Mouse (Mus musculus): ENCODE data around the gene Mvb12a. TPM values are rescaled to one million over a fixed set of nuclear protein-coding genes. Genes with fewer than 3 reads are reported as not detected.

Mvb12a gene
- polyA plus RNA-seq, 1 experiment: 136 TPM

DNA sequence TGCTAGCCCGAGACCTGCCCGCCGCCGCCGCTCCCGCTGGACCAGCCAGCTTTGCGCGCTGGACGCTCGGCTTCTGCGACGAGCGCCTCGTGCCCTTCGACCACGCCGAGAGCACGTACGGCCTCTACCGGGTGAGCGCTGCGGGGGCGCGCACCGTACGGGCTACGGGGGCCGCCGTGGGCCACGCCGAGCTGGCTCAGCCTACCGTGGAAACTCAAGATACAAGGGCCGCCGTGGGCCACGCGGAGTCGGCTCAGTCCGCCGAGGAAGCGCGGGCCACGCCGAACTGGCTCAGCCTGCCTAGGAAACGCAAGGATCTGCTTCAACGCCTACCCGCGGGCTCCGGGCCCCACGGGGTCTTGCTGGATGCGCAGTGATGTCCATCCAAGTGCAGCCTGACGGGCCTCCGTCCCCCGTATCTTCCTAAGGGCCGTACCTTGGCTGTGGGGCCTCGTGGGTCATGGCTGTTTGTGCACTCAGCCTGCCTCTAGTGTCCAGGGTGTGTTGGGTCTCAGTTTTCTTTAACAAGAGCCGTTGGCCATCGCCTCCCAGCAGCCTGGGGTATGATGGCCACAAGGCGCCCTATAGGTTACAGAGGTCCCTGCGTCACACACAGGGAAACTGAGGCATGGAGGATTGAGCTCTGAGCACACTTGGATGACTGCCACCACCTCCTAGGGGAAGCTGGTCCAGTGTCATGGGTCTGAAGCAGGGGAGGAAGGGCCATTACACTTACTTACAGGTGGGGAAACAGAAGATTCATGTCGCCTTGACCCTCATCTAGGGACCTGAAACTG lies 49.9 kb downstream of the Mvb12a start:
- peaks cover 10% of the 10 kb centered on the region; the same call in 1 of the 2 replicates for H3K4me1 ChIP-seq (ENCODE audit: control insufficient read depth, insufficient read depth, low read length)
- TF ChIP-seq CTCF (conservative IDR thresholded peaks at IDR 0.05; ENCODE audit: insufficient read depth, insufficient read length, low read depth, low read length) (no peak), POLR2A (IDR thresholded peaks at IDR 0.05; ENCODE audit: low read depth, low read length) (no peak)
- H3K27me3 ChIP-seq (replicated peaks; ENCODE audit: control insufficient read depth, insufficient read depth, low read length): no peaks in the 10 kb centered on the region
- WGBS: 3% methylated on average over 60 of the region's 60 CpGs
- H3K27ac ChIP-seq (ENCODE audit: insufficient read depth, low read depth, low read length): peak overlapping the region; percentile 96
- H3K4me3 ChIP-seq (ENCODE audit: insufficient read depth, low read depth, low read length): peak overlapping the region; percentile 68
- no peaks in the 10 kb centered on the region for H3K36me3 ChIP-seq (ENCODE audit: control insufficient read depth, insufficient read depth, low read length)
- peak; percentile 89 for DNase-seq

DNA sequence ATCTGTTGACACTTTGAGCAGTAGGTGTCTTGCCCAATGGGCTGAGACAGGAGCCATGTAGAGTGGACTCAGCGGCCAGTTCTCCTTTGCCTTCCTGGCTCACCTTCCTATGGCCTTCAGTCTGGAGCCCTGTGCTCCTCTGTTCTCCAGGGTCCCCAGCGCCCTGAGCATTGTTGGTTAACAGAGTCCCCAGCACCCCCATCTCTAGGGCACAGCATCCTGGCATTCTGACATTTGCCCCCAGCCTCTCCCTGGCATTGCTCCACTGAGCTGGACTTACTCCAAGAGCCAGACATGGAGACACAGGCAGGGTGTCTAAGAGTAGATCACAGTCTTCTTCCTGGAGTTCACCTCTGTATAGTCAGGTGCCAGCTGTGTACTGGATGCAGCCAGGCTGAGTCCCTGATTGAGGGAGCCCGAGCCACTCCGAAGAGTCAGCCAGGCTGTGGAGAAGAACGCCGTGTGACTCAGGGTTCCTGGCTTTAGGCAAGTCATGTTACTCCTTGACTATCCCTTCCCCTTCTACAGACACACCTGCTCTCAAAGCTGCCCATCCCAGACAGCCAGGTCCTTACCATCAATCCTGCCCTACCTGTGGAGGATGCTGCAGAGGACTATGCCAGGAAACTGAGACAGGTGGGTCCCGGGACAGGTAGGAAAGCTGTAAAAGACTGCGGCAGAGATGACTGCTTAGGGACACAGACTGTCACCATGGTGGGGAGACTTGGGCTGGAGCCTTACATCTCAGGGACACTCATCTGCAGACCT lies 51.0 kb downstream of the Mvb12a start:
- no peaks in the 10 kb centered on the region for H3K36me3 ChIP-seq (ENCODE audit: control insufficient read depth, insufficient read depth, low read length)
- H3K27me3 ChIP-seq (replicated peaks; ENCODE audit: control insufficient read depth, insufficient read depth, low read length): no peaks in the 10 kb centered on the region
- no peak overlapping the region for H3K4me3 ChIP-seq (ENCODE audit: insufficient read depth, low read depth, low read length)
- peak; percentile 29 for DNase-seq
- no peak overlapping the region for H3K27ac ChIP-seq (ENCODE audit: insufficient read depth, low read depth, low read length)
- H3K4me1 ChIP-seq (ENCODE audit: control insufficient read depth, insufficient read depth, low read length): peaks cover 10% of the 10 kb centered on the region; the same call in 1 of the 2 replicates
- no peak for TF ChIP-seq CTCF (conservative IDR thresholded peaks at IDR 0.05; ENCODE audit: insufficient read depth, insufficient read length, low read depth, low read length)
- no peak for TF ChIP-seq POLR2A (IDR thresholded peaks at IDR 0.05; ENCODE audit: low read depth, low read length)
- 73% methylated on average over 8 of the region's 8 CpGs for WGBS

DNA sequence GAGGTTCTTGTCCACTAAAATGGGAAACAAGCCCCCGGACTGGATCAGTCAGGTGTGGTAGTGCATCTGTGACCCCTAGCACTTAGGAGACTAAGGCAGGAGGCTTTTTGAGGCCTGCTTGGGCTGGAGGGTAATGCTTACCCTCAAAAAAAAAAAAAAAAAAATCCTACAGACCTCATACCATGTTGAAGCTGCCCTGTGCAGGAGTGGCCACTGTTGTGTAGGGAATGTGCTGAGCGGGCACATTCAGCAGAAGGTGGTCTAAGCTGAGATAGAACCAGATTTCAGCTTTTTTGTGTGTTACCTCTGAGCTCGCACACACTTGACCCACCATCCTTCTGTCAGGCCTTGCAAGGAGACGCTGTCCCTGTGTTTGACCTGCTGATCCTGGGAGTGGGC lies 51.6 kb downstream of the Mvb12a start:
- Histone ChIP-seq H3K4me3 (ENCODE audit: insufficient read depth, low read depth, low read length) (no peak overlapping the region), H3K36me3 (ENCODE audit: control insufficient read depth, insufficient read depth, low read length) (no peaks in the 10 kb centered on the region), H3K27ac (ENCODE audit: insufficient read depth, low read depth, low read length) (no peak overlapping the region), H3K27me3 (replicated peaks; ENCODE audit: control insufficient read depth, insufficient read depth, low read length) (no peaks in the 10 kb centered on the region), H3K4me1 (ENCODE audit: control insufficient read depth, insufficient read depth, low read length) (peaks cover 10% of the 10 kb centered on the region; the same call in 1 of the 2 replicates)
- no peak for TF ChIP-seq POLR2A (IDR thresholded peaks at IDR 0.05; ENCODE audit: low read depth, low read length)
- TF ChIP-seq CTCF (conservative IDR thresholded peaks at IDR 0.05; ENCODE audit: insufficient read depth, insufficient read length, low read depth, low read length): no peak
- DNase-seq: no peak
- 96% methylated on average over 4 of the region's 4 CpGs for WGBS

DNA sequence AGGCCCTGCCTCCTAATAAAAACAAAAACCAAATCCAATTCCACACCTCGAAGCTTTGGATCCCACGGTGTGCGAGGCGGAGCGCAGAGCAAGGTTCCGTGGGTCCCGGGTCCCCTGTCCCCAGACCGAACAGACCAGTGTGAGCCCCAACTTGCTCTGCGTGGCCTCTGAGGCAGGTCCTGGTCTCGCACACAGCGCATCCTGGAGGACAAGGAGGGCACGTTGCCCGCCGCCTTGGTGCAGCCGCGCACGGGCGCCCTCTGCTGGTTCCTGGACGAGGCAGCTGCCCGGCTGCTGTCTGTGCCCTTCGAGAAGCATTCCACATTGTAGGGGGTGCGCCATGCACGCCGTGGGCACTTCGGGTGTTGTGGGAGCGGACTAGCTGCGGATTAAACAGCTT lies 53.1 kb downstream of the Mvb12a start:
- Histone ChIP-seq H3K4me3 (ENCODE audit: insufficient read depth, low read depth, low read length) (no peak overlapping the region), H3K4me1 (ENCODE audit: control insufficient read depth, insufficient read depth, low read length) (peaks cover 10% of the 10 kb centered on the region; the same call in 1 of the 2 replicates), H3K27ac (ENCODE audit: insufficient read depth, low read depth, low read length) (no peak overlapping the region), H3K36me3 (ENCODE audit: control insufficient read depth, insufficient read depth, low read length) (no peaks in the 10 kb centered on the region), H3K27me3 (replicated peaks; ENCODE audit: control insufficient read depth, insufficient read depth, low read length) (no peaks in the 10 kb centered on the region)
- no peak for TF ChIP-seq POLR2A (IDR thresholded peaks at IDR 0.05; ENCODE audit: low read depth, low read length)
- peak; percentile 95 for TF ChIP-seq CTCF (conservative IDR thresholded peaks at IDR 0.05; ENCODE audit: insufficient read depth, insufficient read length, low read depth, low read length)
- peak; percentile 91 for DNase-seq
- WGBS: 10% methylated on average over 27 of the region's 27 CpGs

DNA sequence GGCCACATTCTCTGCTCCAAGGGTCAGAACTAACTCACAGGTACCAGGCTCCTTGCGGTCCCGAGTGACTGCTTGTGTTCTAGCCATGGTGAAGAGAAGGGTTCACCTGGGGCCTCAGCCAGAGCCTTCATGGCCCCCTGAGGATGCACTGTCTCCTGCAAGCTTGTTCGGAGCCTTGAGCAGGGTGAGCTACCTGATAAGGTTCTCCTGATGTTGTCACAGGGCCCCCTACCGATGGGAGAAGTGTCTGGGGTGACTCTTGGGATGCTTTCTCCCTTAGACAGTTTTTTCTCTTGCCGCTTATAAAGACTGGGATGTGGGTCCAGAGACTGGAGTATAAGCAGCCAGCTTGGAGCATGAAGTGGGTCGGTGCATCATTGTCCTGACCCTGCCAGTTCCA lies 53.7 kb downstream of the Mvb12a start:
- no peak overlapping the region for H3K4me3 ChIP-seq (ENCODE audit: insufficient read depth, low read depth, low read length)
- TF ChIP-seq CTCF (conservative IDR thresholded peaks at IDR 0.05; ENCODE audit: insufficient read depth, insufficient read length, low read depth, low read length) (no peak), POLR2A (IDR thresholded peaks at IDR 0.05; ENCODE audit: low read depth, low read length) (no peak)
- no peak for DNase-seq
- no peaks in the 10 kb centered on the region for H3K27me3 ChIP-seq (replicated peaks; ENCODE audit: control insufficient read depth, insufficient read depth, low read length)
- no peaks in the 10 kb centered on the region for H3K36me3 ChIP-seq (ENCODE audit: control insufficient read depth, insufficient read depth, low read length)
- 61% methylated on average over 6 of the region's 6 CpGs for WGBS
- 0 out of 2 replicates have a peak, but pooled peaks cover 8% of the 10 kb centered on the region for H3K4me1 ChIP-seq (ENCODE audit: control insufficient read depth, insufficient read depth, low read length)
- H3K27ac ChIP-seq (ENCODE audit: insufficient read depth, low read depth, low read length): no peak overlapping the region

DNA sequence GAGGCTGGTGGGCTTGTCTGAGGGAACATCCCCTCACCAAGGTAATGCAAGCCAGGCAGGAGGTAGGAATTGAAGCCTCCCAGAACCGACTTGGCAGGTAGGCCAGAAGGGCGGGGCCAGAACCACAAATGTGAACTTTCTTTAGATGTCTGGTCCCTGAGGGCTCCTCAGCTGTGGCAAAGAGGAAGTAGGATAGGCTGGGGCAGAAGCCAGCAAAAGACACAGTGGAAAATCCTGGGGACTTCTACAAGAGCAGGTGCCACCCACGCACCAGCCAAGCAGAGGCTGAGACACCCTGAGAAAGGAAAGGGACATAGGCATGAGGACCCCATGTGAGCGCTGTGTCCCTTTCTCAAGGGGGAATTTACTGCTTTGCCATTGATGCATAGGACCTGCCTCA lies 54.1 kb downstream of the Mvb12a start:
- Histone ChIP-seq H3K4me1 (ENCODE audit: control insufficient read depth, insufficient read depth, low read length) (0 out of 2 replicates have a peak, but pooled peaks cover 8% of the 10 kb centered on the region), H3K36me3 (ENCODE audit: control insufficient read depth, insufficient read depth, low read length) (no peaks in the 10 kb centered on the region), H3K27me3 (replicated peaks; ENCODE audit: control insufficient read depth, insufficient read depth, low read length) (no peaks in the 10 kb centered on the region), H3K4me3 (ENCODE audit: insufficient read depth, low read depth, low read length) (no peak overlapping the region), H3K27ac (ENCODE audit: insufficient read depth, low read depth, low read length) (no peak overlapping the region)
- no peak for DNase-seq
- TF ChIP-seq POLR2A (IDR thresholded peaks at IDR 0.05; ENCODE audit: low read depth, low read length) (no peak), CTCF (conservative IDR thresholded peaks at IDR 0.05; ENCODE audit: insufficient read depth, insufficient read length, low read depth, low read length) (no peak)
- WGBS: 72% methylated on average over 4 of the region's 4 CpGs

DNA sequence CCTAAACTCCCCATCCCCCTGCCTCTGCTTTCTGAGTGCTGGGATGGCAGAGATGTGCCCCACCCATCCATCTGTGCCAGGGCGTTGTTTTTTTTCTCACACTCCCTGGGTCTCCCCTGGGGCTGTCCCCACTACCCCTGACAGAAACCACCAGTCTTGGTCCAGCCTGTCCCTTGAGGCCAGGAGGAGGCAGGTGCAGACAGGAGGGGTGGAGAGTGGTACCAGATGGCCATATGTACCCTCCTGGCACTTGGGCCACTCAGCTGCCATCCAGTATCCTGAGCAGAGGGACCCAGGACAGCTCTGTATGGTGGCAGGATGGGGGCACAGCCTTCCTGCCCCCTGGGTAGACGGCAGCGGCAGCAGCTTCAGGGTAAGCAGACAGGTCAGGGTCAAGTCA lies 54.7 kb downstream of the Mvb12a start, which contains the start of gene Fam129c:
Gene Fam129c (plus strand): TSS at position 198 of the 400 bp plus-strand sequence.
- no peaks in the 10 kb centered on the region for H3K27me3 ChIP-seq (replicated peaks; ENCODE audit: control insufficient read depth, insufficient read depth, low read length)
- DNase-seq: no peak
- H3K27ac ChIP-seq (ENCODE audit: insufficient read depth, low read depth, low read length): no peak within 1 kb of the TSS
- H3K36me3 ChIP-seq (ENCODE audit: control insufficient read depth, insufficient read depth, low read length): no peaks in the 10 kb centered on the region
- no peak for TF ChIP-seq POLR2A (IDR thresholded peaks at IDR 0.05; ENCODE audit: low read depth, low read length)
- no peak for TF ChIP-seq CTCF (conservative IDR thresholded peaks at IDR 0.05; ENCODE audit: insufficient read depth, insufficient read length, low read depth, low read length)
- 88% methylated on average over 3 of the region's 3 CpGs for WGBS
- no peak within 1 kb of the TSS for H3K4me3 ChIP-seq (ENCODE audit: insufficient read depth, low read depth, low read length)
- H3K4me1 ChIP-seq (ENCODE audit: control insufficient read depth, insufficient read depth, low read length): 0 out of 2 replicates have a peak, but pooled peaks cover 8% of the 10 kb centered on the region

Other genes with a start within 250 kb of the Mvb12a start
- gene Use1, start 176.1 kb upstream of the Mvb12a start, polyA plus RNA-seq (2012; rRNA removed): 111 and 127 TPM in 2 replicates
- gene Ocel1, start 171.6 kb upstream of the Mvb12a start, polyA plus RNA-seq (2012; rRNA removed): 12.5 and 14.2 TPM in 2 replicates
- 177 and 264 TPM in 2 replicates for gene Nr2f6, start 161.0 kb upstream of the Mvb12a start, polyA plus RNA-seq (2012; rRNA removed)
- gene Ushbp1, start 147.1 kb upstream of the Mvb12a start, polyA plus RNA-seq (2012; rRNA removed): 38.5 and 43.4 TPM in 2 replicates
- 153 and 162 TPM in 2 replicates for gene Babam1, start 146.1 kb upstream of the Mvb12a start, polyA plus RNA-seq (2012; rRNA removed)
- gene Ankle1, start 136.9 kb upstream of the Mvb12a start, polyA plus RNA-seq (2012; rRNA removed): 0.28 and 0.79 TPM in 2 replicates
- 29.8 and 38.3 TPM in 2 replicates for gene Abhd8, start 79.3 kb upstream of the Mvb12a start, polyA plus RNA-seq (2012; rRNA removed)
- gene Mrpl34, start 78.0 kb upstream of the Mvb12a start, polyA plus RNA-seq (2012; rRNA removed): 168 and 186 TPM in 2 replicates
- 61.5 and 62.6 TPM in 2 replicates for gene Dda1, start 73.7 kb upstream of the Mvb12a start, polyA plus RNA-seq (2012; rRNA removed)
- gene Ano8, start 57.0 kb upstream of the Mvb12a start, polyA plus RNA-seq (2012; rRNA removed): 12.6 and 15.2 TPM in 2 replicates
- gene Gtpbp3, start 54.8 kb upstream of the Mvb12a start, polyA plus RNA-seq (2012; rRNA removed): 20.2 and 25.0 TPM in 2 replicates
- 502 and 542 TPM in 2 replicates for gene Plvap, start 31.2 kb upstream of the Mvb12a start, polyA plus RNA-seq (2012; rRNA removed)
- 0.09 TPM in 1 of 2 replicates, not detected in the other for gene Ccdc194, start 17.2 kb upstream of the Mvb12a start, polyA plus RNA-seq (2012; rRNA removed)
- 167 and 184 TPM in 2 replicates for gene Bst2, start 5.5 kb upstream of the Mvb12a start, polyA plus RNA-seq (2012; rRNA removed)
- gene Tmem221, start 15.9 kb downstream of the Mvb12a start, polyA plus RNA-seq (2012; rRNA removed): 7.8 and 8.4 TPM in 2 replicates
- gene Nxnl1, start 23.7 kb downstream of the Mvb12a start, polyA plus RNA-seq (2012; rRNA removed): 0.14 and 0.19 TPM in 2 replicates
- gene Slc27a1, start 26.0 kb downstream of the Mvb12a start, polyA plus RNA-seq (2012; rRNA removed): 146 and 182 TPM in 2 replicates
- gene Pgls, start 49.3 kb downstream of the Mvb12a start, polyA plus RNA-seq (2012; rRNA removed): 134 TPM in 2 replicates
- 1.2 and 2.4 TPM in 2 replicates for gene Fam129c, start 54.7 kb downstream of the Mvb12a start, polyA plus RNA-seq (2012; rRNA removed)
- 62.2 and 70.4 TPM in 2 replicates for gene Colgalt1, start 68.1 kb downstream of the Mvb12a start, polyA plus RNA-seq (2012; rRNA removed)
- 1.3 and 2.1 TPM in 2 replicates for gene Unc13a, start 128.8 kb downstream of the Mvb12a start, polyA plus RNA-seq (2012; rRNA removed)
- 15.1 and 16.5 TPM in 2 replicates for gene Jak3, start 133.4 kb downstream of the Mvb12a start, polyA plus RNA-seq (2012; rRNA removed)
- 14.5 and 17.8 TPM in 2 replicates for gene Insl3, start 146.3 kb downstream of the Mvb12a start, polyA plus RNA-seq (2012; rRNA removed)
- 5.5 and 5.9 TPM in 2 replicates for gene B3gnt3, start 158.9 kb downstream of the Mvb12a start, polyA plus RNA-seq (2012; rRNA removed)
- gene Fcho1, start 182.8 kb downstream of the Mvb12a start, polyA plus RNA-seq (2012; rRNA removed): 4.2 and 9.5 TPM in 2 replicates